Mouse (Mus musculus) liver (tissue): ENCODE measurements around the gene Ndst4.

Source experiments
- DNase-seq: peaks from one replicate; pipeline ENCODE4 v3.0.0-alpha.2; 2020; ENCODE audit warnings: mixed read lengths

Gene Ndst4

GRCm38 (mm10) chr3:125734945-125735344 lies 331.1 kb downstream of the Ndst4 start:
- no peak for DNase-seq

GRCm38 (mm10) chr3:125744468-125745141 lies 340.7 kb downstream of the Ndst4 start:
- no peak for DNase-seq

GRCm38 (mm10) chr3:125745142-125745496 lies 341.2 kb downstream of the Ndst4 start:
- no peak for DNase-seq

GRCm38 (mm10) chr3:125746367-125746766 lies 342.5 kb downstream of the Ndst4 start:
- DNase-seq: no peak

- no peak for DNase-seq
Measured at GRCm38 (mm10) chr3:125756911-125757310, 353.0 kb downstream of the Ndst4 start.

- DNase-seq: no peak
Measured at GRCm38 (mm10) chr3:125760711-125761110, 356.8 kb downstream of the Ndst4 start.
